Comparison of ENCODE assay signal across 8 mouse cellular contexts in the genomic region with DNA sequence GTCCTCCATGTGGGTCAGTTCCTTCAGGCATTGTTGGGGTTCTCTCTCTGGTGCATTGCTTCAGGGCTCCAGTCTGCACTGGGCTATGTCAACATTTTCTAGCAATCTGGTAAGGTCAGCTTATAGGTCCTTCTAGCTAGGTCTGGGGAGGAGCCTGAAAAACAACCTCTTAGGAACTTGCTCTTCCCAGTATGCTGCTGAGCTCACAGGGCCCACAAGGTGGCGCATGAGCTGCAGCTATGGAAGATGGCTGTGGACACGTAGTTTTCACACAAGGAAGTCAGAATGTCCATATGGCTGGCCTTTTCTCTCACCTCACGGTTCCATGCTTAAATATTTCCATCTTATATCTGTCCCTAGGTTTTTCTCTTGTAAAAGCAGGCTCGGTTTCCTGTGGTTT. TPM values are rescaled to one million over a fixed set of nuclear protein-coding genes. Genes with fewer than 3 reads are reported as not detected.
A peak's percentile ranks its signal among the peaks of the same experiment; 100 is the strongest.
DNase-seq lines count a peak whose midpoint lies in the region; ATAC-seq and TF ChIP-seq lines count a peak whose summit lies in the region.

No protein-coding gene starts in this region.

- TF ChIP-seq POLR2A in lung, adult 2 months (IDR thresholded peaks at IDR 0.05; ENCODE audit: borderline replicate concordance, extremely low read depth, low read depth, low read length): no peak

- H3K4me2 ChIP-seq in forebrain, postnatal 0 days (ENCODE audit: low read depth): no peak overlapping the region
- no peak overlapping the region for H3K4me2 ChIP-seq in kidney, postnatal 0 days (ENCODE audit: low read length)
- no peak overlapping the region for H3K4me2 ChIP-seq in limb, embryonic 13.5 days (replicated peaks)

- no peaks in the 10 kb centered on the region for H3K9me3 ChIP-seq in forebrain, postnatal 0 days (ENCODE audit: low read length)
- H3K9me3 ChIP-seq in kidney, postnatal 0 days (replicated peaks; ENCODE audit: low read length): no peaks in the 10 kb centered on the region
- H3K9me3 ChIP-seq in limb, embryonic 13.5 days: peaks cover 5% of the 10 kb centered on the region; the same call in 1 of the 2 replicates

- no peak overlapping the region for H3K27ac ChIP-seq in forebrain, postnatal 0 days (ENCODE audit: low read depth, low read length)
- H3K27ac ChIP-seq in kidney, postnatal 0 days: no peak overlapping the region
- no peak overlapping the region for H3K27ac ChIP-seq in limb, embryonic 13.5 days

- no peak overlapping the region for H3K9ac ChIP-seq in forebrain, postnatal 0 days
- H3K9ac ChIP-seq in kidney, postnatal 0 days (ENCODE audit: low read depth, low read length): no peak overlapping the region
- no peak overlapping the region for H3K9ac ChIP-seq in limb, embryonic 13.5 days

- H3K36me3 ChIP-seq in forebrain, postnatal 0 days (ENCODE audit: insufficient read depth): no peaks in the 10 kb centered on the region
- H3K36me3 ChIP-seq in kidney, postnatal 0 days (ENCODE audit: insufficient read depth, low read length): no peaks in the 10 kb centered on the region
- H3K36me3 ChIP-seq in limb, embryonic 13.5 days: no peaks in the 10 kb centered on the region

- no peaks in the 10 kb centered on the region for H3K4me1 ChIP-seq in lung, adult 2 months (ENCODE audit: control insufficient read depth, insufficient read depth, low read length)
- H3K4me1 ChIP-seq in forebrain, postnatal 0 days (ENCODE audit: insufficient read depth): no peaks in the 10 kb centered on the region
- no peaks in the 10 kb centered on the region for H3K4me1 ChIP-seq in kidney, postnatal 0 days (replicated peaks; ENCODE audit: insufficient read depth, low read length)
- H3K4me1 ChIP-seq in limb, embryonic 13.5 days: no peaks in the 10 kb centered on the region

- WGBS in lung, adult 2 months: 2% methylated on average over 4 of the region's 4 CpGs
- WGBS in forebrain, postnatal 0 days: 6% methylated on average over 4 of the region's 4 CpGs
- 6% methylated on average over 4 of the region's 4 CpGs for WGBS in kidney, postnatal 0 days
- WGBS in limb, embryonic 13.5 days: 2% methylated on average over 4 of the region's 4 CpGs

- peak; percentile 76 for ATAC-seq in forebrain, postnatal 0 days
- ATAC-seq in kidney, postnatal 0 days (replicated peaks; ENCODE audit: low FRiP score, low read depth): 0 out of 2 replicates have a peak, but pooled peaks have one; percentile 33
- ATAC-seq in limb, embryonic 13.5 days (ENCODE audit: low FRiP score, low read depth): peak; percentile 51; the same call in 1 of the 2 replicates
- no peak for ATAC-seq in erythroid progenitor cell, adult 5-6 weeks (replicated peaks; ENCODE audit: low FRiP score, poor library complexity, severe bottlenecking)

- H3K27me3 ChIP-seq in forebrain, postnatal 0 days (ENCODE audit: insufficient read depth, low read length): no peaks in the 10 kb centered on the region
- no peaks in the 10 kb centered on the region for H3K27me3 ChIP-seq in kidney, postnatal 0 days (ENCODE audit: insufficient read depth, low read length)
- no peaks in the 10 kb centered on the region for H3K27me3 ChIP-seq in limb, embryonic 13.5 days

- no peak overlapping the region for H3K4me3 ChIP-seq in lung, adult 2 months (replicated peaks; ENCODE audit: extremely low read depth, low read depth, low read length)
- no peak overlapping the region for H3K4me3 ChIP-seq in forebrain, postnatal 0 days (ENCODE audit: low read depth, low read length)
- no peak overlapping the region for H3K4me3 ChIP-seq in kidney, postnatal 0 days (replicated peaks; ENCODE audit: low read depth, low read length)
- no peak overlapping the region for H3K4me3 ChIP-seq in limb, embryonic 13.5 days

- peak; percentile 5 for DNase-seq in lung, adult 2 months
- no peak for DNase-seq in lung, postnatal 25 days (ENCODE audit: low spot score)
- peak; percentile 85 for DNase-seq in cerebellum, adult 11-12 months
- peak; percentile 89 for DNase-seq in forebrain, postnatal 0 days
- DNase-seq in kidney, postnatal 0 days (ENCODE audit: low spot score): peak; percentile 81
- DNase-seq in ovary, adult 18-20 months (ENCODE audit: low spot score): peak; percentile 54

- TF ChIP-seq CTCF in lung, adult 2 months (IDR thresholded peaks at IDR 0.05; ENCODE audit: insufficient read depth, low read length): peak; percentile 23; the same call in 1 of the 2 replicates
- peak; percentile 95 for TF ChIP-seq CTCF in forebrain, postnatal 0 days (IDR thresholded peaks at IDR 0.05; ENCODE audit: low read depth)
- peak; percentile 92 for TF ChIP-seq CTCF in kidney, postnatal 0 days (IDR thresholded peaks at IDR 0.05; ENCODE audit: low read depth)

RNA-seq across cellular contexts. Expression of a gene that starts 24.8 kb away (rescaled TPM):
- not detected in 2 replicates for polyA plus RNA-seq in lung, adult 2 months (2012; rRNA removed)
- total RNA-seq in forebrain, postnatal 0 days (2014; rRNA removed): 0.46 and 0.90 TPM in 2 replicates
- 0.11 and 0.22 TPM in 2 replicates for polyA plus RNA-seq in forebrain, postnatal 0 days (2015; fragmentation: Nextera tagmentation; extraction: Ambion mirVana)
- not detected in 2 replicates for polyA plus RNA-seq in kidney, postnatal 0 days (2015; fragmentation: Nextera tagmentation; extraction: Ambion mirVana)
- polyA plus RNA-seq in limb, embryonic 13.5 days (2015; fragmentation: Nextera tagmentation; extraction: Ambion mirVana): not detected in 2 replicates
- total RNA-seq in erythroid progenitor cell, adult 5-6 weeks (2015; ENCODE audit: low replicate concordance): not detected in 2 replicates
- total RNA-seq in erythroid progenitor cell, adult 5-6 weeks (2017; ENCODE audit: low replicate concordance): not detected in 2 replicates

Comparison
In these comparisons a context has a peak if more than half of its experiments do, and no peak if none do; other contexts are left out.
1. CTCF ChIP-seq: peak in every context shown above with its lines; median percentile 95 in forebrain, postnatal 0 days; 92 in kidney, postnatal 0 days; 23 in lung, adult 2 months.